Mouse (Mus musculus) cerebellum, adult 2 months (tissue): ENCODE results near the gene Neurod4.

ENCODE experiments used
- CTCF ChIP-seq: fragments of 200-500 bp; IDR thresholded peaks from 2 replicates; pipeline ENCODE4 v1.5.1; 2011; ENCODE audit warnings: low read depth, mild to moderate bottlenecking, control low read depth, low read length, moderate library complexity, borderline replicate concordance; ENCODE audit not compliant: insufficient read depth
- POLR2A ChIP-seq: fragments of 200-500 bp; IDR thresholded peaks from 2 replicates; pipeline ENCODE4 v1.6.1; 2011; ENCODE audit warnings: low read length, control low read depth, borderline replicate concordance; ENCODE audit not compliant: insufficient read depth

- no peak for TF ChIP-seq CTCF
- TF ChIP-seq POLR2A, result no peak
Observed at GRCm38 (mm10) chr10:130293741-130294408, 13.8 kb upstream of the Neurod4 start.
